Mouse (Mus musculus) lung, adult 2 months (tissue): ENCODE data around the gene Dbndd2. TPM values are rescaled to one million over a fixed set of nuclear protein-coding genes. Genes with fewer than 3 reads are reported as not detected.

Experiments
- DNase-seq: peaks from one replicate; pipeline ENCODE4 v3.0.0; 2022
- H3K4me1 ChIP-seq: fragments of 200-500 bp; 2 replicates; pipeline ENCODE4 v1.6.1; 2011; ENCODE audit warnings: low read length; ENCODE audit not compliant: control insufficient read depth, insufficient read depth
- H3K4me3 ChIP-seq: fragments of 200-500 bp; replicated peaks from 2 replicates; pipeline ENCODE3; 2011; ENCODE audit warnings: low read depth, mild to moderate bottlenecking, control low read depth, low read length; ENCODE audit errors: extremely low read depth
- CTCF ChIP-seq: fragments of 200-500 bp; IDR thresholded peaks from 2 replicates; pipeline ENCODE4 v1.5.1; 2011; ENCODE audit warnings: mild to moderate bottlenecking, low read length, control low read depth; ENCODE audit not compliant: insufficient read depth
- POLR2A ChIP-seq: fragments of 200-500 bp; IDR thresholded peaks from 2 replicates; pipeline ENCODE4 v1.6.1; 2011; ENCODE audit warnings: low read depth, mild to moderate bottlenecking, control low read depth, low read length, borderline replicate concordance; ENCODE audit errors: extremely low read depth
- WGBS: fragments of 180-500 bp; shearing (Covaris S2); methylation state at CpG from one replicate; pipeline ENCODE4 v1.1.7; 2018; 5-methylcytosine and 5-hydroxymethylcytosine counted together
- polyA plus RNA-seq: library from polyadenylated mRNA; depleted of rRNA; stranded (reverse); fragments of >200 nt; gene quantifications from 2 replicates; pipeline ENCODE4 v1.2.3, GENCODE M21; 2012

Dbndd2 gene
- polyA plus RNA-seq, 1 experiment, result 52.6 TPM

DNA sequence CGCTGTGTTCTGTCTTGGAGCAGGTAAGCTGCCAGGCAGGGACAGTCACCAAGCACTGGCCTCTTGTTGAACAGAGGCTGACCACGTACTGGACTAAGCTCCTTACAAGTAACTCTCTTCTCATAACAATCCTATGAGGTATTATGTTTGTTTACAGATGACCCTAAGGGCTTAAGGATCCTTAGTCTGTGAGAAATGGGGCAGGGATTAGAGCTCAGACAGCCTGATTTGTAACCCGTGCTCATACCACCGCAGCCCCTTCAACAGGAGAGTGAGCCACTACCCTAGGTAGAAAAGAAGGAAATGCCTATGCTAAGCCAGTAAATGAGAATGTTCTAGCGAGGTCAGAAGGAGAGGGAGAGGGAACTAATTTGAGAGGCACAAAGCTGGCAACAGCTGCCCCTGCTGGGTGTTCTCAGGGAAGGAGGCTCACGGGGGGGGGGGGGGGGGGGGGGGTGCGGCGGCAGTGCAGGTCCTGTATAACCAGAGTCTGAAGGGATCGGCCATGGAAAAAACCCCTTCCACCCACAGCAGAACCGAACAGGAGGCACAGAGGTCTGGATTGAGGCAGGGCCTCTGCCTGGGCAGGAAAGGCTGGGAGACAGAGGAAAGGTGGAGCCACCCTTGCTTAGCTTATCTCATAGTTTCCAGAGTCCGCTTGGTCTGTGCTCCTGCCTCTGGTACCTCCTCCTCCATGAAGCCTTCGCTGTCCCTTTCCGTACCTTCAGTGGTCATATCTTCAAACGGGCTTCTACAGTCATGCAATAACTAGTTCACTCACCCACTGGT is 26.4 kb downstream of the Dbndd2 start:
- TF ChIP-seq CTCF, result no peak
- peak; percentile 33; the same call in 1 of the 2 replicates for TF ChIP-seq POLR2A
- DNase-seq, result peak; percentile 32
- WGBS, result 35% methylated on average over 13 of the region's 14 CpGs
- peaks cover 4% of the 10 kb centered on the region for H3K4me1 ChIP-seq
- H3K4me3 ChIP-seq, result no peak overlapping the region

DNA sequence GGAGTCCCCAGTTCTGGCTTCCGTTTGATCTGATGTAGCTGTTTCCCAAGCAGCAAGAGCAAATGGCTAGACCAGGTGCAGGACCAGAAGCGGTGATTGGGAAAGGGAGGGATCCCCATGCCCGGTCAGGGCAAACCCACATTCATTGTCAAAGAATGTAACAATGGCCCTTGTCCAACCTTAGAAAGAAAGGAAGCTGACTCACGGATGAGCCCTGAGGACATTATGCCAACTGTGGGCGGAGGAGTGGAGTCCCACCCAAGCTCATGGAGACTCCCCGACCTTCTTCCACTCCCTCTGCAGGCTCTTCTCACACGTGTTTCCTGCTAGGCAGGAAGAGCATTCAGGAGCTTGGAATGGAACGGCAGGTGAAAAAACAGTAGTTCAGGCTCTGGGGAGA is 27.5 kb downstream of the Dbndd2 start:
- peak; percentile 31 for DNase-seq
- TF ChIP-seq POLR2A (peak; percentile 15; the same call in 1 of the 2 replicates), CTCF (no peak)
- Histone ChIP-seq H3K4me3 (no peak overlapping the region), H3K4me1 (peaks cover 4% of the 10 kb centered on the region)
- 47% methylated on average over 8 of the region's 8 CpGs for WGBS

DNA sequence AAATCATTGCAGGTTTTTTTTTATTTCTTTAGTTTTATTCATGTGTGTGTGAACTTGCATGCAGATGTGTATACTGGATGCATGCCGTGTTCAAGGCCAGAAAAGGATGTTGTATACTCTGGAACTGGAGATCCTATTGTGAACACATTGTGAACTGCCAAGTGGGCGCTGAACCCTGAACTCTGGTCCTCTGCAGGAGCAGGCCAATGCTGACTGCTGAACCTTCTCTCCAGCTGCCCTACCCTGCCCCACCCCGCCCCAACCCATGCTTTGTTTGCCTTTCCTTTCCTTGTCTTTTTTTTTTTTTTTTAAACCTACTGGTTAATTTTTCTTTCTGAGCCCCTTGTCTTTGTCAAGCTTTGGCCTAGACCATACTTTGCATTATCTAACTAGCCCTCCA is 29.0 kb downstream of the Dbndd2 start:
- no peak for DNase-seq
- 63% methylated on average over 3 of the region's 3 CpGs for WGBS

DNA sequence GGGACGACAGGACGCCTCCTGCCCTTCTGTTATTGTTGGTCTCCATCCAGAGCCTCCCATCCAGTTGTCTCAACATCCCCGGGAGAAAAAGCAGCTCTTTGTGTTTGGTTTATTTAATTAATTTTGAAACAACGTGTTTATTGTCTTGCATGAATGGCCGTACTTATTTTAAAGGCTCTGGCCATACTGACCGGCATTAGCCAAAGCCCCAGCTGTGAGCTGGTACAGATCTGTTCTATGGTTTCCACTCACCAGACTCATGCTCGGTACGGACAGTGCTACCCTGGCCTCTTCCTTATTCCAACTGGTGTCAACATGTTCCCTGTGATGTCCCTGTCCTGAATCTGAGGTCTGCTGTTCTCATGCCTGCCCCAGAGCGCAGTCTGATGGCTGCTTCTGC is 30.0 kb downstream of the Dbndd2 start:
- no peak for DNase-seq
- Histone ChIP-seq H3K4me1 (peaks cover 2% of the 10 kb centered on the region), H3K4me3 (no peak overlapping the region)
- TF ChIP-seq CTCF, result no peak
- no peak for TF ChIP-seq POLR2A
- 69% methylated on average over 9 of the region's 9 CpGs for WGBS

More for the DNA sequence above, 29.0 kb downstream of the Dbndd2 start:
- TF ChIP-seq CTCF, result no peak
- no peak for TF ChIP-seq POLR2A
- peaks cover 4% of the 10 kb centered on the region for H3K4me1 ChIP-seq
- H3K4me3 ChIP-seq, result no peak overlapping the region

DNA sequence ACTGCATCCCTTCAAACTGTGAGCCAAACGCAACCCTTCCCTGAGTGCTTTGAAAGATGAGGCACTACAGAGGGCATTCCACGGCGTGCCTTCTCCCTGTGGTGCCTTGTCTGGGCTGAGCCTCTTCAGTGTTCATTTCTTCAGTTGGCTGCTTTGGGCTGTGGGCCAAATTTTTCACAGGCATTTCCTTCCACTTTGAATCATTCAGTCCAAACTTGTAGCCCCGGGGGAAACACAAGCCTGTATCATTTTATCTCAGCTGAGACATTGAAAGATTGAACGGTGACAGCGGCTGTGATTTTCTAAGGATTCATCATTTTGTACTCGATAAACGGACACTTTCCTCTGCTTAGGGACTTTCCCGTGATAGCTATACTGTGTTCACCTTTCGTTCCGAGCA is 30.7 kb downstream of the Dbndd2 start:
- Histone ChIP-seq H3K4me3 (no peak overlapping the region), H3K4me1 (peaks cover 2% of the 10 kb centered on the region)
- TF ChIP-seq CTCF (no peak), POLR2A (no peak)
- WGBS, result 65% methylated on average over 11 of the region's 11 CpGs
- DNase-seq, result no peak

DNA sequence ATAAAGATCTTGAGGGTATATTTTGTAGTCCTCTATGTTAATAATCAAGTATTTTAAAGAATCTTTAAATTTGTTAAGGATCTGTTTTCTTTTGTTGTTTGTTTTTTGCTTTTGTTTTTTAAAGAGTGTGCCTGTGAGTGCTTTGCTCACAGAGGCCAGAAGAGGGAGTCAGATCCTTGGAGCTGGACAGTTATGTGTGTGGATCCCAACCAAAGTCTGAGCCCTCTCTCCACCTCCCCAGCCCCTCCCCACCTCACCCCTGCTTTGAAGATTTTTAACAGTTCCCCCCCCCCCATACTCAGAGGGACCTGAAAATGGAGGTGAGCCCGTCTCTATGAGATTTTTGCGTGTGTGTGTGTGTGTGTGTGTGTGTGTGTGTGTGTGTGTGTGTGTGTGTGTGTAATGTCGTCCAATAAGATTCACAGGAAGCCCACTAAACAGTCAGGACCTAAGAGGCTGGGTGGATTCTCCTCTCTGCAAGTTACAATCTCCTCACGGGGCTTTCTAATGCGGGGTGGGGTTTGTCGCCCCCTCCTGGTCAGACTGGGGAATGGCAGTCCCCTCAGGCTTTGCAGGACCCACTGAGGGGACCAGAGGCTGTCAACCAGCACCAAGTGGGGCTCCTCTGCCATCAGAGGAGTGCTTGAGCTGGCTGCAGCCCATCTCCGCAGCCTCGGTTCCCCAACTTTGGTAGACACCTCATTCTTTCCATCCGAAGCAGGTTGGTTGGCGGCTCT is 31.7 kb downstream of the Dbndd2 start:
- Histone ChIP-seq H3K4me3 (no peak overlapping the region), H3K4me1 (peaks cover under 1% of the 10 kb centered on the region; the same call in 1 of the 2 replicates)
- peak; percentile 68 for DNase-seq
- WGBS, result 35% methylated on average over 10 of the region's 10 CpGs
- TF ChIP-seq POLR2A, result no peak
- TF ChIP-seq CTCF, result peak; percentile 78

DNA sequence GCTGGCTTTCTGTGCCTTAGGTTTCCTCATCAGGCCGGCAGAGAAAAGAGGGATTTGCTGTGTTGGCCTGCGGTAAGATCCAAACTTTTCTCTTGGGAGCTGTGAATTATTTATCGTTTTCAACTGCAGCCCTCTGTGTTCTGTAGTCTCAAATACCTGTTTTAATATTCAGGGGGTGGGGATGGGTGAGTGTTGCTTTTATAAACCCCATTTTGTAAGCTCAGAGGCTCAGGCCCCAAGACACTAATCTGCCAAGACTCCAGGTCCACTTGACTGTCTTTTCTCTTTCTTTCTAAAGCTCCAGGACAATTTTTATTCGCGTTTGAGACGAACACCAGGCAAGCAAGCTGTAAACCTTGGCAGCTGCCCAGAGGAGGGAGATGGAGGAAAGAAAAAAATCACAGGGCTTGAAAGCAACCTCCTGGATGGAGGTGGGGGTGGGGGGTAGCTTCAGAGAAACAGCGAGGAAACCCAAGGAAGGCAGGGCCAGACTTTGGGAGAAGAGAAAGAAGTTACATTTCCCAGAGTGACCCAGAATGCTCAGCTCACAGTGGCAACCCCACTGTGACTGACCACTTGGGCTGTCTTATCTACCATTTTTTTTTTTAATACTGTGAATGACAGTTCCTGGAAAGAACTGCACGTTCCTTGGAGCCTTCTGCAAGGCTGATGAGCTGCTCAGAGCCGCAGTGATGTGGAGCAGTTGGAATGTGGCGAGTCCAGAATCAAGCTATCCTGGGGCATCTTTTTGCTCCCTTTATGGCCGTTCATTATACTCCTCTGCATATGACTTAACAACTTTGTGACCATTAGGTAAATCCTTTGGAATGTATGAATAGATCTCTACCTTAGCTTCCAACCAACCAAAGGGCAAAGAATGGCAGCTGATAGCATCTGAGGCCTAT is 32.6 kb downstream of the Dbndd2 start:
- H3K4me3 ChIP-seq, result no peak overlapping the region
- DNase-seq, result no peak
- no peaks in the 10 kb centered on the region for H3K4me1 ChIP-seq
- WGBS, result 56% methylated on average over 11 of the region's 11 CpGs
- TF ChIP-seq CTCF (no peak), POLR2A (no peak)

DNA sequence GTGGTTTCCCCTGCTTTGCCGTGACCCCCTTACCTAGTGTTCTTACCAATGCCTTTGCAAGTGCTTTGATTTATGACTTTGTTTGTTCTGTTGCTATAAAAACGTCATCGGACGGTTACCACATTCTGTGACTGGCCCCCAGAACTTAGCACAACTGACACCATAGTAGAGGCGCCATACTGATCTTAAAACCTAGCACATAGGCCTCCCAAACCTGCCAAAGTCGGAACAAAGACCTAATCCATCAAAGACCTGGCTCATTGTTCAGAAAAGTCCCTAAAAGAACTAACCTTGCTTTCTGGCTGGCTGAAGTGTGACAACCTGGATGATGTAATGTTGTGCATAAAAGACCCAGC is 33.2 kb downstream of the Dbndd2 start:
- no peak for TF ChIP-seq CTCF
- TF ChIP-seq POLR2A, result no peak
- 77% methylated on average over 6 of the region's 6 CpGs for WGBS
- no peaks in the 10 kb centered on the region for H3K4me1 ChIP-seq
- H3K4me3 ChIP-seq, result no peak overlapping the region
- DNase-seq, result no peak

DNA sequence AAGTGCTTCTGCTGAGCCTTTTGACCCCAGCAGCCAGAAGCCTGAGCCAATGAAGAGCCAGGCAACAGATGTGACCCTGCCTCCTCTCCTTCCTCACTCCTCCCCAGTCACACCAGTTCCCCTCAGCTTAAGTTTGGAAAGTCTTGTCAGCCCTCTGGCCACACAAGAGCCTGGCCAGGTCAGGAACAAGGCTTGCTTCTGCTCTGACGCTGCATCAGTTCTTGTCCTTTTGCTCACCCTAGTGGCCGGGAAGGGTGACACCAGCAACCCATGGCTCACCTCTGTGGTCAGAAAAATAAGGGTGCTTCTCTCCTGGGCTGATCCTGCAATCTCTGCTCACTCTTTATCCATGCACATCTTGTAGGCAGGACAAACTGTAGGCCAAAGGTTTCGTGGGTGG is 34.9 kb downstream of the Dbndd2 start:
- TF ChIP-seq CTCF, result peak; percentile 93
- TF ChIP-seq POLR2A, result no peak
- DNase-seq, result peak; percentile 54
- 6% methylated on average over 3 of the region's 3 CpGs for WGBS
- H3K4me3 ChIP-seq, result no peak overlapping the region
- no peaks in the 10 kb centered on the region for H3K4me1 ChIP-seq
